Mouse (Mus musculus): Measurements from ENCODE around the gene Myo1g.
"Not testable (repeated sequence)": the region's sequence is repeated elsewhere in the genome, so short reads cannot be mapped to it uniquely, and the experiment has no call there.

Gene Myo1g

DNA sequence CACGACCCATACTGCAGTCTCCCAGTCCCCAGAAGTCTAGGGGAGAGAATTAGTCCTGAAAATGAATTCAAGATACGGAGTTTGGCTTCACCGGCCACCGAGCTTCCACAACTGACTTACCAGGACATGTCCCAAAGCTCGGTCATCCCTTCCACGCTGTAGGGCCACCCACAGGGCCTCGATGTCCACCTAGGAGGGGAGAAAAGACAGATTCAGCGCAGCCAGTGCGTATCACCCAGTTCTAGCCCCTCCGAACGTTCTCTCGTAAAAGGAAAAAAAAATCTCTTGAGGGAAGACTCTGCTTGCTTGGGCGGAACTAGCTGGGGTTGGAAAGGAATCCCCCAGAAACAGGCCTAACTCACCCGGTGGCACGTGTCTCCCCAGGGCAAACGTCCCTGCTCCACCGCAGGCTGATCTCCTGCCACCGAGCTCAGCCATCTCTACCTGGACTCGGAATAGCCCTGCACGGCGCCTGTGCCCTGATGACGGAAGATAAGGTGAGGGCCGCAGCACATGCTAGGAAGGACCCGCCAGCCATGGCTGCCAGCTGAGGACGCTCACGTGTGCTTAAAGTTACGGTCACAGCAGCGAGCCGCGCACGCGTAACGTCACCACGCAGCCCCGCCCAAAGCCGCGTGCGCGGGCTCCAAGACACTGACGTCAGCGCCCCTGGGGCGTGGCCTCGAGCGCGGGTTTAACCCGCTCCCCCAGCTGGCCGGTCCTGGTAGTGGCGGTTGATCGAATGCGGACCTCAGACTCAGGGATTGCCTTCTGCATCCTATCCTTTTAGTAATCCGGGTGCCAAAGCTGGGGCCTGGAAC is 7.6 kb upstream of the Myo1g start:
- DNase-seq, result peak; percentile 98

DNA sequence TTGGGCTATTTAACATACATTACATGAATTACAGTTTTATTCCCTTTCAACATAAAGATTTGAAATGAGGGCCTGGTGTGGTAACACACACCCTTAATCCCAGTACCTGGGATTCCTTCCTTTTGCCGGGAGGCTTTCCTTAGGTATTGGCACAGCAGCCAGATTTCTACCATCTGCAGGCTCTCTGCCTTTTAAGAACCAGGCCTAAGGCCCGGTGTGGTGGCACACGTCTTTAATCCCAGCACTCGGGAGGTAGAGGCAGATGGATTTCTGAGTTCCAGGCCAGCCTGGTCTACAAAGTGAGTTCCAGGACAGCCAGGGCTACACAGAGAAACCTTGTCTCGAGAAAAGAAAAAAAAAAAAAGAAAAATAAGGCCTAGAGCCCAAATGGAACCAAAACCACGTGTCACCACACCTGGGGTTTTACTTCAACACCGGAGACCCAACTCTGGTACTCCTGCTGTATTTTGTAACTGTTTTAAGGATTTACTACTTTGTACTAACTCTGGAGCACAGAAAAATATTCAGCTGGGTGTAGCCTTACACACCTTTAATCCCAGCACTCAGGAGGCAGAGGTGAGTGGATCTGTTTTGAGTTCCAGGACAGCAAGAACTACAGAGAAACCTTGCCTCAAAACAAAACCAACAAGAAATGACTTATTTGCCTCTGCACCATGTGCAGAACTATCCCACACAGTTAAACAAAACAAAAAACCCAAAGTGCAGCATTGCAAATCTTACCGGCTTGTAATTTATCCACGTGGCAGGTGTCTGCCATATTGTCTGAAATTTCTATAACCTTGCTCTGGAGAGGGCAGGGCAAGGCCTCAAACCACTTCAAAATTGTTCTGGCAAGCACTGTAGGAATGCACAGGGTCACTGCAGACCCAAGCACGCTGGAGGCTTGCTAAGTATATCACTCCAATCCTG is 6.8 kb upstream of the Myo1g start:
- no peak for DNase-seq

DNA sequence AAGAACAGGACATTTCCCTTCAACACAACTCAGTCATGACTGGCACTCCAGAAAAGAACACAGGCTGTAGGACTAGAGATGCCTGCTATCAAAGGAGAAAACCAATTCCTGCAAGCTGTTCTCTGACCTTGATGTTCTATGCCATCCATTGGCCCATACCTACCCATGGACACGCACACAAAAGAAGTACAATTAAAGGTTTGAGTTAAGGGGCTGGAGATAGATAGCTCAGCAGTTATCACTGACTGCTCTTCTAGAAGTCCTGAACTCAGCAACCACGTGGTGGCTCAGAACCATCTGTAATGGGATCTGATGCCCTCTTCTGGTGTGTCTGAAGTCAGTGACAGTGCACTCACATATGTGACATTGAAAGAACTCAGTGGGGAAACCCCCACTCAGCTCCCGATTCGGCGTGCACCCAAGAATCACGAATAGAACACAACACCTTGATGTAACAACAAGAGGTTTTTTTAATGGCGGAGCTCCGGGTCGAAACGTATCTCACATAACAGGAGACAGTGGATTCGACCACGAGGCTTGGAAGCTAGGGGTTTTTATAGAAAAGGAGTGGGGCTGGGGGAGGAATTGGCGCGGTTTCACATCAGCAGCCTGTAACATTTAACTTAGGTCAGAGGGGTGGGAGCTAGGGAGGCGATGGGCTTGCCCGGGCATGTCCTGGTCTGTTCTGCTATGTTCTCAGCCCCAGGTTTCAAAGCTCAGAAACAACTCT is 5.9 kb upstream of the Myo1g start:
- DNase-seq, result not testable (repeated sequence)

DNA sequence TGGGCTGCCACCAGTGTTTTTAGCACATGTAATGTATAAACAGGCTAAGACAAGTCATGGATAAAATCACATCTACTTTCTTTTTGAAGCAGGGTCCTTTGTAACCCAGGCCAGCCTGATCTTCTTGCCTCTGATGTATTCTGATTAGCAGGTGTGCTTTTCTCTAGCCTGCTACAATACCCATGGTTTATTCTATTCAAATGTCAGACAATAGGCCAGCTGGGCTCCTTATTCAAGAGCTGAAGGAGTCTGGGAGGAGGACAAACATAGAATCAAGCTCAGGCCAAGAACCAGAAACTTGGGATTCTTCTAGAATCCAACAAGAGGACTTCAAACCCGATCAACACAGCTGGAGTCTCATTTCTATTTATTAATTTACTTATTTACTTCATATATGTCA is 4.5 kb upstream of the Myo1g start:
- DNase-seq, result no peak

DNA sequence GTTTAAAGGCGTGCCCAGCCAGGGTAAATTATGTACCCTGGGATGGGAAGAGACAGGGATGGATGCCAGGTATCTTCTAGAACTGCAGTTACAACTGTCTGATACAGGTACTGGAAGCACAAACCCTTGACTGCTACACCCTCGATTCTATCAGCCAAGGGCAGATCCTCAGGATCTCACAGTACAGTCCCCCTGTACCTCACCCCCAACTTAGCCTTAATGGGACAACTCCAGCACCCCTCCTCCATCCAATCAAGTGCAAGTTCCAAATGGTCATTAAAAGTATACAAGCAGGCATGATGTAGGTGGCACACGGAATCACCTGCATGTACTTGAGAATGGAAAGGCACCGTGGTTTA is 4.1 kb upstream of the Myo1g start:
- DNase-seq, result no peak

DNA sequence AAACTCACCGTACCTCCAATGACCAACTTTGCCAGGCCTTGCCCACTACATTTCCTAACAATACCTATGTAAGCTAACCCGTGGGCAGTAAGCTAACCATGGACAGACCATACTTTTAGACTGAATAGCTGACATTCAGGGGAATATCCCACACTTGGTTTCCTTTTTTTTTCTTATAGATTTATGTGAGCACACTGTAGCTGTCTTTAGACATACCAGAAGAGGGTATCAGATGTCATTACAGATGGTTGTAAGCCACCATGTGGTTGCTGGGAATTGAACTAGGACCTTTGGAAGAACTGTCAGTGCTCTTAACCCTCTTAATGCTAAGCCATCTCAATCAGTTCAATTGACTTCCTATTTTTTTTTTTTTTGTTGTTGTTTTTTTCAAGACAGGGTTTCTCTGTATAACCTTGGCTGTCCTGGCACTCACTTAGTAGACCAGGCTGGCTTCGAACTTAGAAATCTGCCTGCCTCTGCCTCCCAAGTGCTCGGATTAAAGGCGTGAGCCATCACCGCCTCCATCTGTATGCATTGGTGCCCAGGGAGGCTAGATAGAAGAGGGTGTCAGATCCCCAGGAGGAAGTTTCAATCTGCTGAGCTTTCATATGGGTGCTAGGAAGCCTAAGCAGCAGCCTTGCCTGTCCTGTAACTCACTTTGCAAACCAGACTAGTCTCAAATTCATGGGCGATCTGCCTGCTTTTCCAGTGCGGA is 3.6 kb upstream of the Myo1g start:
- no peak for DNase-seq

DNA sequence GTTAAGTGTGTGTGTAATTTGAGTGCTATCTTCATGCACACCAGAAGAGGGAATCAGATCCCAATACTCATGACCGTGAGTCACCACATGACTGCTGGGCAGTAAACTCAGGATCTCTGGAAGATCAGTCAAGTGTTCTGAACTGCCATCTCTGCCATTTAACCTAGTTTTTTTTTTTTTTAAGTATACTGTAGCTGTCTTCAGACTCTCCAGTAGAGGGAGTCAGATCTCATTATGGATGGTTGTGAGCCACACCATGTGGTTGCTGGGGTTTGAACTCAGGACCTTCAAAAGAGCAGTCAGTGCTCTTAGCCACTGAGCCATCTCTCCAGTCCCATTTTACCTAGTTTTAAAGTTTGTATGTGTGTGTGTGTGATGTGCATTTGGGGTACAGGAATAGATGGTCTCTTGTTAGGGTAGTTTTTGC is 2.9 kb upstream of the Myo1g start:
- DNase-seq, result no peak

DNA sequence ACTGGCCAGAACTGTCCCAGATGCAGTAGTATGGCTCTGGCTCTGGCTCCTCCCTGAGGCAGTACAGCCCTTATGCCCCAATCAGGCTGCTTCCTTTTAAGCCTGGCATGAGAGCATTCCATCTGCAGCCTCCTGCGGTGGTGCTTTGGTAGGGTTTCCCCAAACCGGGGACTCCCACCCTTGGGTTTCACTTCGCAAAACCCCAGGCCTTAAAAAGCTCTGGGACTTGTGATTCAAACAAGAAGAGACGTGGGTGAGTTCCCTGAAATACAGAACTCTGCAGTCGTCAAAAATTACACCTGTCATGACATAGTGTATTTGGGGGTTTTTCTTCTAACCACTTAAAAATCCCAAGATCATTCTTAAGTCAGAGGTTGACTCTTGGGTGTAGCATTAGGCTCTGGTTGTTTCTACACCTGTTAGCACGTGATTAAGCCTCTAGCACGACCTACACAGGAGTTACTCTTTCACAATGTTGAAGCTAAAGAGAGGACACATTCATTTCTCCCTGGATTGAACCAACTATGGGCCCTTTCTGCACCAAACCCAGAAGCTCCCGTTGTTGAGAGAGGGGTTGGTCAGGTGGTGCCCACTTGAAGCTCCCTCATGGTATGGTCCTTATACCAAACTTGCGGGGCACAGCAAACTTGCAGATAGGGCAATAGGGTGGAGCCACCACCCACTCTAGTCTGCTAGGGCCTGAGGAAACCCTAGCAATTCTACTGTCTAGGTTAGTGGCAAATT is 2.2 kb upstream of the Myo1g start:
- DNase-seq, result peak in 1 of 2 experiments; percentile 25

DNA sequence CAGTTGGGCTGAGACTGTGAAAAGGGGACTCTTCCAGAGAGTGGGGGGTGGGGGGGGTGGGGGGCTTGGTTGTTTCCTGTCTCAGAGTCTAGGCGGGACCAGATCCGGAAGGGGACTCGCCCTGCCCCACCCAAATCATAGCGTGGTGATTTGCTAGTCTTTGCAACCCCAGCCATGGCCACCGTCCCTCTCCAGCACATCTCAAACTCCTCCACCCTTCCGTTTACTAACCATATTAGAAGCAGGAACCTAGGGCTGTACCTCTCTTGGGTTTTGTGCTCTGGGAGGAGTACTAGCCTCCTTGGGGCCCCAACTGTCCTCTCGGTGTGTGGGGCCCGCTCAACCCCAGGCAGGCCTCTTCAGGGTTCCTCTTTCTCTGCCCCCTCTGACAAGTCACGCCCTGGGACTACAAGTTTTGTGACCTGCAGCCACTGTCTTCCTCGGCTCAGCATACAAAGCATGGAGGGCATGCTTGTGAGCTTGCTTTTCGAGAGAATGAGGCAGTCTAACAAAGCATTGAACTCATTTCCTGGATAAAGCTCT is 1.2 kb downstream of the Myo1g start:
- peak; percentile 55 to 66 for DNase-seq

DNA sequence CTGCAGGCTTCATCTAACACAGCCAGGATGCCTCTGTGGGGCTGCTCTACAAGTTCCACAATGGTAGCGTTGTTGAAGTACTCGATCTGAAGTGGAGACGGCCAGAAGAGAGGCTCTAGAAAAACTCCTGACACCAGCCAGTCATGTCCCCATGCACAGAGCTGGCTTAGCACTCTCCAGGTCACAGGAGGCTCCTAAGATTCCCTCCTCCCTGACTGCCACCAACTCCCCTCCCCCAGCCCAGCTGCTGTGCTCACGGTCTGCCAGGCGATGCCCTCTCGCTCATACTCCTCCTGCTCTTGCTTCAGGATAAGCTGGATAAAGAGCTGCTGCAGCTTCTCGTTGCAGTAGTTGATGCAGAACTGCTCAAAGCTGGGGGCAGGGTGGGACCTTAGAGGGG is 5.9 kb downstream of the Myo1g start:
- DNase-seq, result peak in 1 of 2 experiments; percentile 43

DNA sequence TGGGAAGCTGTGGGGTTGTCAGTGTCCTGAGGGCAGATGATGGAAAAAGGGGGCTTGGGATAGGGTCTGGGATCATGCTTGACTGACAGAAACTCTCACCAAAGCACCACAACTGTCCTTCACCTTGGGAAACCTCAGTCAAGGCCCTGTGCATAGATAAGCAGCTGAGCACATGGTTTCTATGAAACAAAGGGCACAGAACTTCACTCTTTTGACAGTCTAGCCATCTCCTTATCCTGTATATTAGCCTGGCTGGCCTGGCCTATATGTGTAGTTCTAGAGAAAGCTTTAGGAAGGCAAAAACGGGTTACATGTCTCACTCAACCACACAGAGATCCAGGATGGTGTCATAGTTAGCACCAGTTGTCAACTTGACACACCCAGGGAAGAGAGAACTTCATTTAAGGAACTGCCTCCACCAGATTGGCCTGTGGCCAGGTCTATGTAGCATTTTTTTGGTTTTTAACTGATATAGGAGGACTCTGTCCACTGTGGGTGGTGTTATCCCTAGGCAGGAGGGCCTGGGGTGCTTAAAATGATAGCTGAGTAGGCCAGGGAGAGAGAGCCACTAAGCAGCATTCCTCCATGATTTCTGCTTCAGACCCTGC is 12.4 kb downstream of the Myo1g start:
- peak in 1 of 2 experiments; percentile 5 for DNase-seq

DNA sequence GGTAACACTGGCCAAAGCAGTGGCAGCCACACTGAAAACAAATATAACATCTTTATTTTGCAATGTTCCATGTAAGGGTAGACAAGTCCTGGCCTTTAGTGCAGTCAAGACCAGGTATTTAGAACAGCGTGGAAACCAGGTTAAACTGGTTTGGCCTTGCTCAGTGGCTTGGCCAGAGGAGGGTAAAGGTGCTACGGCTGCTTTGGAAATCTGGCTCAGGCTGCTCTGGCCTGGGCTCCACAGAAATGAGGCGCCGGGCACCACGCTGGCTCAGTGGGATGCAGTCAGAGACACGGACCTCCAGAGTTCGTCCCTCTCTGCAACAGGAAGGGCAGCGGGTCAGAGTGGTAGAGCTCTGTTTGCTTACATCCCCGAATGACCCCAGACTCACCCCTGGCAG is 14.2 kb downstream of the Myo1g start:
- no peak for DNase-seq

DNA sequence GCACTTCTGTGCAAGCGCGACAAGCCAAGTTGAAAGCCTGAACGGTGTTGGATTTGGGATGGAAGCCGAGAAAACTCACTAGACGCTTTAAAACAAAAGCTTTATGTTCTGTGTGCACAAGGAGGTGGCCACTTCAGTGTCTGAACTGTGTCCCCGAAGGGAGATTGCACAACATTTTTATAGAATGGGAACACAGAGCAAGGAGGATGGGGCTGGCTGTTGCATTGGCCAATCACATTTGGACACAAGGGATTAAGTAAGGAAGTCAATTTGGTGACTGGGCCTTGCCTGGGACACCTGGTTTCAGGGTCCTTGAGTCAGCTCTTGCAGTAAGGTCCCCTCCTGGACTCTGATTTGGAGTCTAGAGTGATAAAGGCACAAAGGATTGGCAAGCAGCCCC is 16.1 kb downstream of the Myo1g start:
- DNase-seq, result peak; percentile 26 to 41

DNA sequence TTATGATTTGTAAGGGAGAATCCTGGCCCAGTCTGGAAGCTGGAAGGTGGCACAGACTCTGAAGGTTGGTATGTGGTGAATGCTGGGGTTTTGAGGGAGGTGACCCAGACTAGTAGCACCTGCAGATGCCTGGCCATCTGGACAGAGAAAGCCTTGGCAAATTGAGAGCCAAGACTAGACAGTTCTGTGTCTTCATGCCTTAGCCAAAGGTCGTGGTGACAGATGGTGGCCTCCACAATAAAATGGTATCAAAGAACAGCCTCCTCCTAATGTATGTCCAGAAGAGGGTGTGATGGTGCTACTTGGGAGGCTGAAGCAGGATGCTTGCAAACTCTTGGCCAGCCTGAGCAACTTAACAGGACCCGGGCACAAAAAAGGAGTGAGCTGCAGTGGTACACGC is 16.5 kb downstream of the Myo1g start:
- no peak for DNase-seq

DNA sequence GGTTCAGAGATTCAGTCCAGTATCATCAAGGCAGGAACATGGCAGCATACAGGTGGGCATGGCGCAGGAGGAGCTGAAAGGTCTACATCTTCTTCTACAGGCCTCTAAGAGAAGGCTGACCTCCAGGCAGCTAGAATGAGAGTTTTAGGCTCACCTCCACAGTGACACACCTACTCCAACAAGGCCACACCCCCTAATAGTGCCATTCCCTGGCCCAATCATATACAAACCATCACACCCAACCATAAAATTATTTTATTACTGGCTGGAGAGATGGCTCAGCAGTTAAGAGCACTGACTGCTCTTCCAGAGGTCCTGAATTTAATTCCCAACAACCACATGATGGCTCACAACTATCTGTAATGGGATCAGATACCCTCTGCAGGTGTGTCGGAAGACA is 18.3 kb downstream of the Myo1g start:
- DNase-seq, result no peak

DNA sequence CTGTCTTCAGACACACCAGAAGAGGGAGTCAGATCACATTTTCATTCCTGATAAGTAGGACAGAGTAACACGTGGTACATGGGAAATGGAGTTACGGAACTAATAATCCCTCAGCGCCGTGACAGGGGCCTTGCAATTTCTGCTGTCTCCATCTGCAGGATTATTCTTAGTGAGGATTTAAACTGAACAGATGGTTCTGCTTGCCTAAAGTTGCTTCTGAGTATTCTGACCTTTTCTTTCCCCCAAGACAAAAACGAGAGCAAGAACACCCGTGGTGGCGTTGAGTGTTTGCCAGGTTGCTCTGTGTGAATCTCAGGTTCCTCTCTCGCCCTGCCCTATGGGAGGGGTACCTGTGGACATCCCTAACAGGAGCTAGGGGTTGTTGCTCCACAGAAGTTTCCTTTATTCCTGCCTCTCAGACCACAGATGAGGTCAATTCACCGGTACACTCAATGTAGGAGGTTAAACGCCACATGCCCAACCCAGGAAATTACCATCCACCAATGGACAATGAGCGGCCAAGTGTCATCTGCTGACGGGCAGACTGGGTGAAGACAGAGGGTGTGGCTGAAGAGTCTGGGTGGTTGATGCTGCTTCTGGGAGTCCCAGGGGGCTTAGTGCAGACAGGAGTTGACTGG is 23.3 kb downstream of the Myo1g start:
- no peak for DNase-seq

DNA sequence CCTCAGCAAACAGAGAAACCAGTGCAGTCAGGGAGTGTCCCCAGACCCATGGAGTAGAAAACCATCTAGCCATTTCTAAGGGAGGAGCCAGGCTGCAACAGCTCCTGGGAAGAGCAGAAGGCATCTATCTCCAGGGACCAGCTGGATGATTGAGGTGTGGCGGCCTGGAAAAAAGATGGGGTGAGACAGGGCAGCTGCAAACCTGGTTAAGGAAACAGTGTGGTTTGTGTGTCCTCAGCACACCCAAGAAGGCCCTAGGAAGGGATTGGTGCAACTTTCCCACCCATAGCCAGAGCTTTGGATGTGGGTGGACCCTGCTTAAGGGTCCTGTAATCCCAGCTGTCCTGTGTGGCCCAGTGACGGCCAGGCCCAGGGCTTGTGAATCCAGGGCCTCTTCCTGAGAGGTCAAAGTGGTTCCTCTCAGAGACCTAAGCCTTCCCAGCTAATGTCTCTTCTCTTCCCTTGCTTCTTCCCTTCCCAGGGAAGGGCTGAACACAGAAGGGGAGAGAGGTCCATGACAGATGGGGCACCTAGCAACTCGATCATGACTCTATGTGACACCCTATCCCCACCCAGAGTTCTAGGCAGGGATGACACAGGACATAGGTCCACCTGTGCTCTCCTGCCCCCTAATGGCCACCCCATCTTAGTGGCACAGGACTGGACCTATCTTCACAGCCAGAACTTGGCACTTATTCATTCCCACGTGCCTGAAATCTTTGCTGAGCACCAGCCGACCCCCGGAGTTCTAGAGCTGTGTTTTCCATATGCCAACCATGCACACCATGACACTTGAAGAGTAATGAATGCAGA is 30.9 kb downstream of the Myo1g start:
- DNase-seq, result peak; percentile 60 to 67

DNA sequence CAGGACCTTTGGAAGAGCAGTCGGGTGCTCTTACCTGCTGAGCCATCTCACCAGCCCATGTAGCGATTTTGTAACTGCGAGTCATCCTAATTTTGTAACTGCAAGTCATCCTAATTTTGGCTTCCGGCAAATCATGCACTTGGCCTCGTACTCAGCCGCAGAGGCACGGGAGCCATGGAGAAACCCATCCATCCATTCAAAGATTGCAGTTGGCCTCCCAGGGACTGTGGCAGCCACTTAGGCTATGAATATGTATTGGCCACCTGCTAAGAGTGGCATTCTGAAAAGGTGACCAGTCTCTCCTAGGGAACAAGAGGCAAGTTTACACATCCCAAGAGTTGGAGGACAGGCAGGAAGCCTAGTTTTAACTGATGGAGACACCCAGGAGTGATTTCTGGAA is 31.5 kb downstream of the Myo1g start:
- no peak for DNase-seq

DNA sequence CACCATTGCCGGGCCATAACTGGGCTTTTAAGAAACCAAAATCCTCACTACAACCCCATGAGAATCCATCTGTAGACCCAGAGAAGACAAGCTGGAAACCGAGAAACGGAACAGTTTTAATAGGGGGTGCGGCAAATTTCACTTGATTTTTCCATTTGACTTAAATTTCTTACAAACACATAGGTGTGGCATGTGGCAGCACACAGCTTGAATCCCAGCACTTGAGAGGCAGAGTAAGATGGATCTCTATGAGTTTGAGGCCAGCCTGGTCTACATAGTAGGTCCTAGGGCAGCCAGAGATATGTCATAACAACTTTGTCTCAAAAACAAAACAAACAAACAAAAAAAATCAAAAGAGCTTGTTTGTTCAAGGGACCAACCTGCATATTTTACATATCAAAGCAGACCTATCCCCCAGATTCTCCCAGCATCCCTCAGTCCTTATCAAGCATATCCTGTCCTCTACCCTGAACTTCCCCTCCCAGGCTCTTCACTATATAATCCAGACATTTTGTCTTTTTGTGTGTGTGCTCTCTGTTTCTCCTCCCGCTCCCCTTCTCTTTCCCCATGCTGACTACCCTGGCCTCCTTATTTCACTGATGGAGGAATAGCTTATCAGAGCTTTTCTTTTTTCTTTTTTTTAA is 32.6 kb downstream of the Myo1g start:
- no peak for DNase-seq

All from lung, postnatal 4 days (tissue).